In genomic region chr2:4562826-4563225, GRCm38 (mm10) we compare ENCODE assay signal across 9 mouse cellular contexts.
A peak's percentile ranks its signal among the peaks of the same experiment; 100 is the strongest.
DNase-seq lines count a peak whose midpoint lies in the region; ATAC-seq lines count a peak whose summit lies in the region.
"Had no signal": no experiment of that assay in that cellular context is flagged by ENCODE, and none has a peak within 500 bp of the region (broad histone marks: within the 10 kb centered on the region; RNA-seq: fewer than 3 reads in every experiment).

No protein-coding gene starts in this region.

- H3K9me3 ChIP-seq in kidney, embryonic 15.5 days (replicated peaks): no peaks in the 10 kb centered on the region
- no peaks in the 10 kb centered on the region for H3K9me3 ChIP-seq in embryonic facial prominence, embryonic 12.5 days
- no peaks in the 10 kb centered on the region for H3K9me3 ChIP-seq in hindbrain, embryonic 16.5 days (ENCODE audit: control insufficient read depth, low read length)
- no peaks in the 10 kb centered on the region for H3K9me3 ChIP-seq in midbrain, embryonic 15.5 days

- H3K27me3 ChIP-seq in kidney, embryonic 15.5 days: no peaks in the 10 kb centered on the region
- H3K27me3 ChIP-seq in embryonic facial prominence, embryonic 12.5 days: no peaks in the 10 kb centered on the region
- no peaks in the 10 kb centered on the region for H3K27me3 ChIP-seq in hindbrain, embryonic 16.5 days (replicated peaks; ENCODE audit: control insufficient read depth, insufficient read depth, low read length)
- no peaks in the 10 kb centered on the region for H3K27me3 ChIP-seq in midbrain, embryonic 15.5 days (replicated peaks)

- 34% methylated on average over 5 of the region's 5 CpGs for WGBS in kidney, embryonic 15.5 days
- 53% methylated on average over 5 of the region's 5 CpGs for WGBS in embryonic facial prominence, embryonic 12.5 days
- WGBS in hindbrain, embryonic 16.5 days: 69% methylated on average over 5 of the region's 5 CpGs
- whole genome bisulfite sequencing in midbrain, embryonic 15.5 days: 51% methylated on average over 5 of the region's 5 CpGs

- H3K9ac ChIP-seq in kidney, embryonic 15.5 days: peak overlapping the region; percentile 51; the same call in 1 of the 2 replicates
- H3K9ac ChIP-seq in embryonic facial prominence, embryonic 12.5 days: no peak overlapping the region; the same call in 1 of the 2 replicates
- H3K9ac ChIP-seq in hindbrain, embryonic 16.5 days (ENCODE audit: low read depth, low read length): no peak overlapping the region
- H3K9ac ChIP-seq in midbrain, embryonic 15.5 days: no peak overlapping the region

- H3K36me3 ChIP-seq in kidney, embryonic 15.5 days: peaks cover 31% of the 10 kb centered on the region
- peaks cover 21% of the 10 kb centered on the region for H3K36me3 ChIP-seq in embryonic facial prominence, embryonic 12.5 days
- H3K36me3 ChIP-seq in hindbrain, embryonic 16.5 days (ENCODE audit: control insufficient read depth, insufficient read depth, low read length): peaks cover 7% of the 10 kb centered on the region; the same call in 1 of the 2 replicates
- peaks cover 6% of the 10 kb centered on the region; the same call in 1 of the 2 replicates for H3K36me3 ChIP-seq in midbrain, embryonic 15.5 days (replicated peaks)

- H3K4me1 ChIP-seq in kidney, embryonic 15.5 days: peaks cover 76% of the 10 kb centered on the region
- H3K4me1 ChIP-seq in embryonic facial prominence, embryonic 12.5 days: peaks cover 46% of the 10 kb centered on the region
- peaks cover 22% of the 10 kb centered on the region for H3K4me1 ChIP-seq in hindbrain, embryonic 16.5 days (ENCODE audit: control insufficient read depth, insufficient read depth, low read depth, low read length)
- peaks cover 40% of the 10 kb centered on the region for H3K4me1 ChIP-seq in midbrain, embryonic 15.5 days

- peak overlapping the region; percentile 56 for H3K4me3 ChIP-seq in kidney, embryonic 15.5 days (replicated peaks)
- H3K4me3 ChIP-seq in embryonic facial prominence, embryonic 12.5 days: peak overlapping the region; percentile 46
- H3K4me3 ChIP-seq in hindbrain, embryonic 16.5 days (ENCODE audit: low read length): no peak overlapping the region
- H3K4me3 ChIP-seq in midbrain, embryonic 15.5 days: no peak overlapping the region

- peak overlapping the region; percentile 71 for H3K4me2 ChIP-seq in kidney, embryonic 15.5 days
- peak overlapping the region; percentile 72 for H3K4me2 ChIP-seq in embryonic facial prominence, embryonic 12.5 days (replicated peaks)
- H3K4me2 ChIP-seq in hindbrain, embryonic 16.5 days (ENCODE audit: low read length): peak overlapping the region; percentile 12
- peak overlapping the region; percentile 8; the same call in 1 of the 2 replicates for H3K4me2 ChIP-seq in midbrain, embryonic 15.5 days

- H3K27ac ChIP-seq in kidney, embryonic 15.5 days: peak overlapping the region; percentile 55
- H3K27ac ChIP-seq in embryonic facial prominence, embryonic 12.5 days: peak overlapping the region; percentile 9
- H3K27ac ChIP-seq in hindbrain, embryonic 16.5 days (ENCODE audit: low read depth, low read length): no peak overlapping the region
- H3K27ac ChIP-seq in midbrain, embryonic 15.5 days: peak overlapping the region; percentile 39; the same call in 1 of the 2 replicates

- DNase-seq in kidney, postnatal 36 days: no peak
- DNase-seq in layer of hippocampus, postnatal 36 days: no peak
- no peak for DNase-seq in gastrocnemius, adult 8-10 months (ENCODE audit: low spot score in 2 of 2)
- DNase-seq: kidney, postnatal 14 days had no signal

- ATAC-seq in kidney, embryonic 15.5 days (replicated peaks; ENCODE audit: low FRiP score): no peak
- no peak for ATAC-seq in embryonic facial prominence, embryonic 12.5 days (ENCODE audit: insufficient number of reproducible peaks, insufficient read depth, low FRiP score, low TSS enrichment)
- ATAC-seq in hindbrain, embryonic 16.5 days: no peak
- ATAC-seq in midbrain, embryonic 15.5 days (replicated peaks): no peak
- ATAC-seq in granulocyte monocyte progenitor cell, adult 5-6 weeks (replicated peaks; ENCODE audit: poor library complexity, severe bottlenecking): no peak

Comparison
In these comparisons a context has a peak if more than half of its experiments do, and no peak if none do; other contexts are left out.
1. H3K4me2 ChIP-seq: peak in every context shown above with its lines; median percentile 72 in embryonic facial prominence, embryonic 12.5 days; 71 in kidney, embryonic 15.5 days; 12 in hindbrain, embryonic 16.5 days; 8 in midbrain, embryonic 15.5 days.
2. H3K4me3 ChIP-seq: peak in kidney, embryonic 15.5 days (single experiment) and embryonic facial prominence, embryonic 12.5 days (single experiment); none in hindbrain, embryonic 16.5 days (single experiment) and midbrain, embryonic 15.5 days (single experiment).